Mouse (Mus musculus) erythroblast, embryonic 14.5 days (primary cell): ENCODE data around the gene Sbno2.

Experiments used
- GATA1 ChIP-seq: IDR thresholded peaks from 2 replicates; pipeline ENCODE4 v1.6.1; 2012; ENCODE audit warnings: low read length, inconsistent platforms, mixed read lengths
- TAL1 ChIP-seq: IDR thresholded peaks from 3 replicates; pipeline ENCODE4 v1.6.1; 2012; ENCODE audit warnings: low read length, inconsistent platforms, mixed read lengths

DNA sequence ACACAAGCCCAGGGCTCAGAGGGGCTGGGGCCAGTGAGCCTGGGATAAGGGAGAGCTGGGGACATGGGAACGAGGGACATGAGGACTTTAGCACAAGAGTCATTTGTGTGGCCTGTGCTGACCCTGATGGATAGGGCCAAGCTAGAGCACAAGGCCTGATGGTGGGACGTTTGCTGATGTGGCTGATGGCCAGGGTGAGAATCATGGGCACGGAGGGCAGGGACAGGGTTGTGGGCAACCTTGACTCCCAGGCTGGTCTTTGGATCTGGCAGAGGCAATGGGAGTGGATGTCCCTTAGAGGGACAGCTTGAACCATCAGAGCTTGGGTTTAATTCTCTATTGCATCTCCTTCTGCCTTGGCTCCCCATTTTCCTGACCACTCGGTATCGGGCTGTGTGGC is 28.1 kb downstream of the Sbno2 start:
- no peak for TF ChIP-seq GATA1
- TF ChIP-seq TAL1 = no peak
